Mouse (Mus musculus) ES-Bruce4 (cell line): Measurements from ENCODE around the gene Tmem273.

ENCODE experiments used
- CTCF ChIP-seq: IDR thresholded peaks from one replicate; pipeline ENCODE4 v1.8.1; 2011; ENCODE audit warnings: low read depth, low read length
- POLR2A ChIP-seq: IDR thresholded peaks from one replicate; pipeline ENCODE4 v1.8.1; 2011; ENCODE audit warnings: low read length; ENCODE audit not compliant: insufficient read depth

DNA sequence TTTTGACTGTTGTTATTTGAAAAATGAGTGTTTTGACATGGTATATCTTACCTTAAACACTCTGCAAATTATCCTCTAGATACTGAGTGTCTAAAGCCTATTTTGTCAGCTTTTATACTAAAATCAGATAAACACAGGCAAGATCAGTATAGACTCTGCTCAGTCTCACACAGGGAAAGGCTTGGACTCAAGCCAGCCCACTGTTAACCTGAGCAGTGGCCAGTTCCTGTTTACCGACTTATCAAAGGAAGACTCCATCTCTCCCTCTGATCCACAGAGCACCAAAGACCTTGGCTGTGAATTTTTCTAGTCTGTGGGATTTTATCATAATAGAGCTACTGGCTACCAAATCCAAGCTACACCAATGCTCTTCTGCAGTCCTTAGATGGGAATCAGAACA is 31.5 kb upstream of the Tmem273 start:
- TF ChIP-seq POLR2A, result no peak
- no peak for TF ChIP-seq CTCF
